Mouse (Mus musculus) liver, postnatal 0 days (tissue): Measurements from ENCODE around the gene Tmc8. TPM values are rescaled to one million over a fixed set of nuclear protein-coding genes. Genes with fewer than 3 reads are reported as not detected.
"Not testable (repeated sequence)": the region's sequence is repeated elsewhere in the genome, so short reads cannot be mapped to it uniquely, and the experiment has no call there.

ENCODE experiments used
- ATAC-seq: fragments of 200-750 bp; cut with Nextera tagmentation; 2 replicates; pipeline ENCODE4 v1.8.0; 2017; ENCODE audit warnings: mild to moderate bottlenecking, moderate library complexity
- DNase-seq: peaks from one replicate; pipeline ENCODE4 v3.0.0-alpha.2; 2016
- H3K27ac ChIP-seq: fragments of 300-500 bp; sonication (generic); 2 replicates; pipeline ENCODE4 v1.5.1; 2014; ENCODE audit warnings: antibody characterized with exemption, moderate library complexity, mild to moderate bottlenecking, low read depth
- H3K27me3 ChIP-seq: fragments of 300-500 bp; sonication (generic); 2 replicates; pipeline ENCODE4 v1.6.1; 2014; ENCODE audit warnings: low read length, control low read depth, mixed read lengths; ENCODE audit not compliant: insufficient read depth
- H3K36me3 ChIP-seq: fragments of 300-500 bp; sonication (generic); replicated peaks from 2 replicates; pipeline ENCODE4 v1.6.1; 2014; ENCODE audit warnings: mild to moderate bottlenecking, control low read depth, low read length, moderate library complexity, mixed read lengths; ENCODE audit not compliant: insufficient read depth
- H3K4me1 ChIP-seq: fragments of 300-500 bp; sonication (generic); 2 replicates; pipeline ENCODE4 v1.6.1; 2014; ENCODE audit warnings: antibody characterized with exemption, mild to moderate bottlenecking, control low read depth; ENCODE audit not compliant: insufficient read depth
- H3K4me2 ChIP-seq: fragments of 300-500 bp; sonication (generic); 2 replicates; pipeline ENCODE4 v1.6.1; 2014; ENCODE audit warnings: low read depth, mild to moderate bottlenecking, low read length, moderate library complexity, mixed read lengths
- H3K4me3 ChIP-seq: fragments of 300-500 bp; sonication (generic); 2 replicates; pipeline ENCODE4 v1.5.1; 2014; ENCODE audit warnings: low read depth, low read length
- H3K9ac ChIP-seq: fragments of 300-500 bp; sonication (generic); replicated peaks from 2 replicates; pipeline ENCODE4 v1.6.1; 2014; ENCODE audit warnings: mild to moderate bottlenecking, moderate library complexity
- H3K9me3 ChIP-seq: fragments of 300-500 bp; sonication (generic); 2 replicates; pipeline ENCODE4 v1.6.1; 2016; ENCODE audit warnings: mild to moderate bottlenecking, control low read depth, low read length, mixed read lengths
- CTCF ChIP-seq: sonication (generic); IDR thresholded peaks from 2 replicates; pipeline ENCODE4 v1.5.1; 2016; ENCODE audit warnings: antibody characterized with exemption, low read depth
- EP300 ChIP-seq: IDR thresholded peaks from 2 replicates; pipeline ENCODE4 v1.6.1; 2016; ENCODE audit warnings: antibody characterized with exemption, low read depth, mild to moderate bottlenecking
- WGBS: fragments of 180-500 bp; shearing (Covaris S2); extraction: QIAGEN DNeasy Blood & Tissue Kit; methylation state at CpG from one replicate; pipeline ENCODE4 v1.1.7; 2014; ENCODE audit not compliant: insufficient replicate concordance; 5-methylcytosine and 5-hydroxymethylcytosine counted together
- polyA plus RNA-seq: library from polyadenylated mRNA; unstranded; fragments of >200 nt; fragmentation: Nextera tagmentation; extraction: Ambion mirVana; gene quantifications from 2 replicates; pipeline ENCODE4 v1.2.1, GENCODE M21; 2015

Tmc8 gene
- polyA plus RNA-seq, 1 experiment from 2014 or later, result 6.8 TPM

DNA sequence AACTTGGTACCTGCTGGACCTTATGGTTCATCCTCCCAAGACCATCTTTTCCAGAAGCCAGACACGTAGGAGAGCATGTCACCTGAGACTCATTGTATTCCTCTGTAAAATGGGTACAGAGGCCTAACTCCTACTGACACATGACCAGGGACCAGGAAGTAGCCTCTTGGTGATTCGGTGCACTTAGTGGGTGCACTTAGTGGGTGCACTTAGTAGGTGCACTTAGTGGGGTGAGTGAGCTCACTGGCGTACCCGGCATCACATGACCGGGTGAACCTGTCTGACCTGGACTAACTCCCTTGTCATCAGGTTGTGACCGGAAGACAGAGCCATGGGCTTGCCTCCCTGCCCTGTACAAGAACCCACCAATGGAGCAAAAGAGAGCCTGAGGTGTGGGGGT, 24.9 kb downstream of the Tmc8 start:
- H3K9ac ChIP-seq, result no peak overlapping the region
- no peaks in the 10 kb centered on the region for H3K27me3 ChIP-seq
- H3K27ac ChIP-seq, result no peak overlapping the region
- WGBS, result 92% methylated on average over 6 of the region's 6 CpGs
- no peak for DNase-seq
- ATAC-seq, result no peak
- H3K4me3 ChIP-seq, result no peak overlapping the region
- H3K36me3 ChIP-seq, result peaks cover 22% of the 10 kb centered on the region
- H3K9me3 ChIP-seq, result no peaks in the 10 kb centered on the region
- TF ChIP-seq EP300, result no peak
- no peak for TF ChIP-seq CTCF
- H3K4me2 ChIP-seq, result no peak overlapping the region
- H3K4me1 ChIP-seq, result peaks cover 14% of the 10 kb centered on the region

DNA sequence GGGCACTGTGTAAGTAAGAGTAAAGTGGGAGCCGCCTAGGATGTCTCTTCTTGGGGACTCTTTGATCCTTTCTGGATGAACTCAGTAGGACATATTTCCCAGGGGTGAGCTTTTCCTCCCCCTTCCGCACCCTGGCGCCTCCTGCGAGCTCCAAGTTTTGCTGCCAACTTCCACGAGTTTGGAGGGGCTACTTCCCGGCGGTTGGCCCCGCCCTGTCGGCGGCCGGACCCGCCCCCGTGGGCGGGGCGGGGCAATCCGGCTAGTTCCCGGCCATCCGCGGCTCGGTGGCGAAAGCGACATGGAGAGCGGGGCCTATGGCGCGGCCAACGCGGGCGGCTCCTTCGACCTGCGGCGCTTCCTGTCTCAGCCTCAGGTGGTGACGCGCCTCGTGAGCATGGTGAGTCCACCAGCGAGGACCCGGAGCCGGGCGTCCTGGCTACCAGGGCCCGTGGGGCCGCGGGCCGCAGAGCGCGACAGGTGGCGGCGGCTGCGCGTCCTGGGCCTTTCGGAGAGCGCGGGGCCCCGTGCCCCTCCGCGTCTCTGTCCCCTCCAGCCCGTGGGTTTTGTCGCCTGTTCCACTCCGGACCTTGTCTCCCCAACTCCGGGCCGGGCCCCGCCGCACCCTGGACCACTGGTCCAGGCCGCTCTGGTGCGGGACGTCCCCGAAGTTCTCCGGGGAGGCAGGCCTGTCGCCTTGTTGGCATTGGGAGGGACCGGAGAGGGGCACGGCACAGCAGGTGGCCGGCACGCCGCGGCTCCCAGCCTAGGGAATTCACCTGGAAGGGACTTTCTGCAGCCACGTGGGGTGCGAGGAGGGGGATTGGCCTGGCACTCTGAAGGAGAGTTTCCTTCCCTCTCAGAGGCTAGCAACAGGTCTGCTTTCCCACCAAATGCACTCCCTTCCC, 27.8 kb downstream of the Tmc8 start, which contains the start of the genes Gm20708 and Syngr2:
TSS of gene Gm20708 (plus strand) at position 262 of the 905 bp plus-strand sequence.
TSS of gene Syngr2 (plus strand) at position 262 of the 905 bp plus-strand sequence.
- under 1% methylated on average over 65 of the region's 75 CpGs for WGBS

DNA sequence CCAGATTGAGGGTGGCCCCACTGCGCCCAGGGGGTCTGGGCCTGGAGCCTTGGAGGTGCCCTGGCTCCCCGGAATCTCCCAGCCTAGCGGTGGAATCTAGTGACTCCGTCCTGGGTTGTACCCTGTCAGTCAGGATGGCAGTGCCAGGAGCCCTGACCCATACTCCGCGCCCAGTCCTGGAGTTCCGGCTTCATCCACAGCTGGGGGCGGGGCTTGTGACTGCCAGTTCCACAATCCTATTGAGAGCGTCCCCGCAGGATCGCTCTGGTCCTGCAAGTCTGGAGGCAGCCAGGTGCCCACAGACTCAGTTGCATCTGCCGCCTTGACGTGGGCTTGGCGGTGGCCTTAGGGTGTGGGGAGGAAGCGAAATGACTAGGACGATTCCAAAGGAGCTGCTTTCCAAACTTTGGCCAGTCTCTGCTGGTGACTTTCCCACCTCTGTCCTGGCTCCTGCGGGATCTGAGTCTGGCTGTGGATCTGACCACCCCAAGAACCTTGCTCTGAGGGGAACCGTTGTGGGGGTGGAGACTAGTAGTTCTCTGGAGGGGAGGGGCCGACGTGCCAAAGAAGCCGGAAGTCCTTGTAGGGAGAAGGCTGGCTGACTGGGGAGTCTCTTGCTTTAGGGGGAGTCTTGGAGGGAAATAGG, 28.6 kb downstream of the Tmc8 start:
- Histone ChIP-seq H3K36me3 (peaks cover 51% of the 10 kb centered on the region), H3K9ac (peak overlapping the region; percentile 95), H3K27me3 (no peaks in the 10 kb centered on the region), H3K4me1 (peaks cover 22% of the 10 kb centered on the region), H3K27ac (peak overlapping the region; percentile 92), H3K4me2 (peak overlapping the region; percentile 99), H3K9me3 (no peaks in the 10 kb centered on the region), H3K4me3 (peak overlapping the region; percentile 96)
- DNase-seq (peak; percentile 94), ATAC-seq (peak; percentile 85)
- WGBS, result under 1% methylated on average over 21 of the region's 21 CpGs
- TF ChIP-seq CTCF (peak; percentile 75), EP300 (no peak)

More for the DNA sequence above, 27.8 kb downstream of the Tmc8 start, which contains the start of the genes Gm20708 and Syngr2:
- Histone ChIP-seq H3K9me3 (no peaks in the 10 kb centered on the region), H3K27me3 (no peaks in the 10 kb centered on the region), H3K4me2 (peak within 1 kb of the TSS; percentile 99), H3K36me3 (peaks cover 43% of the 10 kb centered on the region), H3K4me3 (peak within 1 kb of the TSS; percentile 96), H3K4me1 (peaks cover 22% of the 10 kb centered on the region), H3K9ac (peak within 1 kb of the TSS; percentile 95), H3K27ac (peak within 1 kb of the TSS; percentile 92)
- peak; percentile 88 for DNase-seq
- ATAC-seq, result peak; percentile 69
- TF ChIP-seq EP300 (no peak), CTCF (no peak)

DNA sequence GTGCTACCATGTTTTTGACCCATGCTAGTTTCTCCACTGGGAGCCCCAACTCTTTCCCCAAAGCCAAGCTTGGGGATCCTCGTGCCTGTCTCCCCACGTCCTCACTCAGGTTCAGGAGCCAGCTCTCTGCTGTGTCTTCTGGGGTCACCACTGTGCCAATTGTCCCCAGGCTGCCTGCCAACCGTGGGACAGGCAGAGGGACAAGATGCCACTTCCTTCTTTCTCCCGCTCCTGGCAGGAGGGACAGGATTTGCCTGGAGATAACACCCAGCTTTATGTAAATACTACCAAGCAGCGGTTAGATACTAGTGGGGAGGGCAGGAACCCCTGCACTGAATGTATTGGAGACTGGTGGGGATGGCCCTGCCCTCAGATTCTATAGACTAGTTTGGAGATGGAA, 32.0 kb downstream of the Tmc8 start:
- no peaks in the 10 kb centered on the region for H3K27me3 ChIP-seq
- WGBS, result 49% methylated on average over 5 of the region's 5 CpGs
- H3K4me2 ChIP-seq, result no peak overlapping the region
- peak overlapping the region; percentile 45; the same call in 1 of the 2 replicates for H3K27ac ChIP-seq
- H3K4me1 ChIP-seq, result peaks cover 22% of the 10 kb centered on the region
- ATAC-seq, result no peak
- H3K9me3 ChIP-seq, result no peaks in the 10 kb centered on the region
- DNase-seq, result no peak
- no peak overlapping the region for H3K4me3 ChIP-seq
- no peak overlapping the region for H3K9ac ChIP-seq
- TF ChIP-seq CTCF (no peak), EP300 (no peak)
- H3K36me3 ChIP-seq, result peaks cover 73% of the 10 kb centered on the region

DNA sequence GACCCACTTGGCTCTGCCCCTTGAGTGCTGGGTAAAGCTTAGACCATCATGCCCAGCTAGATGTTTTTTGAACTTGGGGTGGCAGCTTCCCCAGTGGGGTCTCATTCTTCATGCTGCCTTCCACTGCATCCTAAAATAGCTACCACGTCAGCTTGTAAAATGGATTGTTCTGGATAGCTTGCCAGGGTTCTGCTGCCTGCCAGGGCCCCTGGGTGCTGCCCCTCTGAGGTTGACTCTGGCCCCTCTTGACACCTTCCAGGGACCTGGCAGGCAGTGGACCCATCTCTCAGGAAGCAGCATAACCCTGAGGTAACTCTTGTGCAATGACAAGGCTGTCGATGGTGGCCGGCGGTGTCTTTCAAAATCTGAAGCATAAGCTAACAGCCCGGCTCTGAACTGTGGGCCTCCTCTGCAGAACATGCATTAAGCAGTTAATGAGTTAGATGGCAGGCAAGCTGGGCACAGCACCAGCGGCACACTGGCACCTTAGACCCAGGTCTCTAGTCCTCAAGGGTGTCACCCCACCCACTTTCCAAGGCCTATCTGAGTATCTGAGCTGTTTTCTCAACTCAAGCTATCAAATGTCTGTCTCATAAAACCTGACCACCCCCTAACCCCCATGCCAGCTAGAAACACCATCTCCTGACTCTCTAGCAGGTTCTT, 33.0 kb downstream of the Tmc8 start:
- Histone ChIP-seq H3K27me3 (no peaks in the 10 kb centered on the region), H3K9me3 (no peaks in the 10 kb centered on the region), H3K36me3 (peaks cover 82% of the 10 kb centered on the region), H3K27ac (peak overlapping the region; percentile 58; the same call in 1 of the 2 replicates), H3K4me3 (no peak overlapping the region), H3K9ac (no peak overlapping the region), H3K4me2 (no peak overlapping the region), H3K4me1 (peaks cover 19% of the 10 kb centered on the region)
- WGBS, result 64% methylated on average over 6 of the region's 6 CpGs
- TF ChIP-seq EP300, result no peak
- TF ChIP-seq CTCF, result no peak
- ATAC-seq (no peak), DNase-seq (no peak)

DNA sequence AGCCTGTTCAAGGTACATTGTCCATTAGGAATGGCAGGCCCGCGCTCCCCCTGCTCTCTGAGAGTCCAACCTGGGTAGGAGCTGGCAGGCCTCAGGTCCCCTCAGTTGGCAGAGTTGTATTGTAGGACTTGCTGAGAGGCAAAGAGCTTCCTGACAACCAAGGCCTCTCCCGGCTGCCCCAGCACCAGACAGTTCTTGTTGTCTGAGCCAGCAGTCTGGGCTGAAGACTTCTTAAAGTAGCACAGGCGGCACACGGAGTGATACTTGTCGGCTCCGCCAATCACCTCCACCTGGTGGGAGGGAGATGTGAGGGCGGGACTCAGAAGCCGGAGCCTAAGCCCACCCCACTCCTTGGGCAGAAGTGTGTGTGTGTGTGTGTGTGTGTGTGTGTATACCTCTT, 34.0 kb downstream of the Tmc8 start:
- H3K27me3 ChIP-seq, H3K4me2 ChIP-seq, H3K4me3 ChIP-seq, H3K9me3 ChIP-seq, H3K9ac ChIP-seq, DNase-seq, ATAC-seq: not testable (repeated sequence)
- WGBS, result 89% methylated on average over 9 of the region's 9 CpGs
- H3K36me3 ChIP-seq, result peaks cover 91% of the 10 kb centered on the region
- peak overlapping the region; percentile 22; the same call in 1 of the 2 replicates for H3K27ac ChIP-seq
- peaks cover 16% of the 10 kb centered on the region for H3K4me1 ChIP-seq
